Mouse (Mus musculus) Patski (cell line): Measurements from ENCODE around the gene Zdhhc23. TPM values are rescaled to one million over a fixed set of nuclear protein-coding genes. Genes with fewer than 3 reads are reported as not detected.

Experiments
- ATAC-seq: fragments of 100-300 bp; one replicate; pipeline ENCODE4 v1.8.0; 2021
- CTCF ChIA-PET: fragments of 350-600 bp; sonication (Branson Sonifier 250); formaldehyde crosslinking; loops from one replicate; lab custom pipeline; 2022; ENCODE audit warnings: inconsistent platforms; lab: Charles Lee
- POLR2A ChIA-PET: fragments of 350-600 bp; sonication (Branson Sonifier 250); formaldehyde crosslinking; loops from one replicate; lab custom pipeline; 2022; ENCODE audit warnings: antibody characterized with exemption, inconsistent platforms; lab: Charles Lee
- DNase-seq: peaks from one replicate; pipeline ENCODE4 v3.0.0-alpha.2; 2011; ENCODE audit warnings: low read depth, low spot score
- H3K27me3 ChIP-seq: fragments of 371-371 bp; one replicate; pipeline ENCODE4 v1.5.1; 2021
- CTCF ChIP-seq: fragments of 100-300 bp; IDR thresholded peaks from one replicate; pipeline ENCODE4 v1.5.1; 2021
- in situ Hi-C: fragments of 300-500 bp; cut with MboI; formaldehyde crosslinking; loops from 3 replicates; pipeline ENCODE4 v1.11.1; 2018; ENCODE audit warnings: low pct_unique_long_range_greater_than_20kb, mixed read lengths
- polyA plus RNA-seq: library from polyadenylated mRNA; unstranded; gene quantifications from one replicate; pipeline ENCODE4 v1.2.3, GENCODE M21; 2021

Zdhhc23 gene
- polyA plus RNA-seq, 1 experiment from 2014 or later, result 2.2 TPM

- CTCF ChIA-PET, result no interaction called here
- in situ Hi-C loops, result no loop called here
Observed at GRCm38 (mm10) chr16:43970426-43970825, 9.2 kb downstream of the Zdhhc23 start.

DNA sequence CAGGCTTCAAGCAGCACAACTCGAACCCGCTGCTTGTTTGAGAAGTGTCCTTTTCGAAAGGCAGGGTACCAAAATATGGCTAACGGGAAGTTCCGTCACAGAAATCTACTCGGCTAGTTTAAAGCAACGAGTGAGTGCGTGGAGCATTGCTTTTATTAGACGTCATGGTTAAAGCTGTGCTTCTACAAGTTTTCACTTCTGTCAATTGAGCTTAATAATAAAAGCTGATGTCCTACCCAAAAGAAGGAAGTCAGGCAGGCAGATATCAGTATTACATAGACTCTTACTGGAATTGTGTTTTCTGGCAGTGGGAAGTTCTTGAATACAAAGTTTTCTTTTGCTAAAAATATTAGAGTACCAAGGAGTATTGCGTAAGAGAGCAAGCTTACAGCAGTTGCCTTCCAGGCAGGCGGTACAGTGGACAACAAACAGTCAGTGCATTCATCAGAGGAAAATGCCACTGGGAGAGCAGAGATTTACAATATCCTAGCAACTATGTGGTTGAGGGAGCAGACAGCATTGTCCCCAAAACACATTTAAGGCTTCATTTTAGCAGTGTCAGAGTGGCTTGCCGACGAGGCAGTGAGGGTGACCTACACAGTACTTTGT is 13.7 kb downstream of the Zdhhc23 start:
- DNase-seq (no peak), ATAC-seq (no peak)
- no peak for TF ChIP-seq CTCF
- in situ Hi-C loops, result no loop called here
- no peaks in the 10 kb centered on the region for H3K27me3 ChIP-seq
- CTCF ChIA-PET, result interaction anchor here (1.5 kb wide), 1 partner anchor 35 kb away, joined by 3 read pairs; no protein-coding TSS in a partner anchor
- POLR2A ChIA-PET, result interaction anchor here (0.7 kb wide), 1 partner anchor 16 kb away, joined by 3 read pairs; no protein-coding TSS in a partner anchor

More at GRCm38 (mm10) chr16:43970426-43970825, 9.2 kb downstream of the Zdhhc23 start:
- no peak for TF ChIP-seq CTCF
- no peak for DNase-seq
- H3K27me3 ChIP-seq, result no peaks in the 10 kb centered on the region
- no peak for ATAC-seq
- POLR2A ChIA-PET, result no interaction called here

DNA sequence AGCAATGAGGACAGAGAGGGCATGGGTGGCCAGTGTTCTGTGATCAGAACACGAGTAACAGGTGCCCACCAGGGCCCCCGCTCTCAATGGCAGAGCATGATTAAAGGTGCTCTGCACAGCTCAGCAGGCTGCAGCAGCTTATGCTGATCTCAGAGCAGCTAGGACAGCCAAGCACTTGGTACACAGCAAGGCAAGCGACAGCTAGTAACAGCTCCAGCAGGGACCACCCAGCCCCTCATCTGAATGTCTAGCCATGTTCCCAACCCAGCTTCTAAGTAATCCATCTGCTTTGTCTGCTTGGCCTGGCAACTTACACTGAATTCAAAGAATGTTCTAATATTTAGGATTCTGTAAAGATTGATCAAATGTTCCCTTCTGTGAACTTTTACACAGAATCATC is 15.8 kb downstream of the Zdhhc23 start:
- ATAC-seq (no peak), DNase-seq (no peak)
- no peaks in the 10 kb centered on the region for H3K27me3 ChIP-seq
- POLR2A ChIA-PET, result no interaction called here
- TF ChIP-seq CTCF, result no peak
- in situ Hi-C loops, result no loop called here
- CTCF ChIA-PET, result interaction anchor here (2.3 kb wide), 1 partner anchor 19 kb away, joined by 5 read pairs; no protein-coding TSS in a partner anchor

DNA sequence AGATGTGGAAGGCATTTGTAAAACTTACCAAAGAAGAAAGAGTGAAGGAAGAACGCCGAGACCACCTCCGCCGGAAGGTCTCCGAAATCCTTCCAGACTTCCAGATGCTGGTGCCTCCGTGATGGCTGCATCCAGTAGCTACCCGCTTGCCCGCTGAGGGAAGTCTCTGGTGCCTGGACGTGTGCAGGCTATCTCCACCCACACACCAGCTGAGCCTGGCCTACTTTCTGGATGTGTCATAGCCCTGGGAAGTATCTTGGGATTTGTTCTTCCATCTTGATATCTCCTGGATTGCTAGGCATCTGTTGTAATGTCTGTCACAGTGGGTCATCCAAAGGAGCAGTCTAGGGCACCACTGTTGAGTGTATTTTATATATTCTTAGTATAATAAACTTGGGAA is 16.3 kb downstream of the Zdhhc23 start:
- ChIA-PET CTCF (interaction anchor here (1.1 to 2.3 kb wide), 2 partner anchors 20 to 96 kb away, joined by 3 to 5 read pairs; no protein-coding TSS in a partner anchor), POLR2A (no interaction called here)
- in situ Hi-C loops, result no loop called here

DNA sequence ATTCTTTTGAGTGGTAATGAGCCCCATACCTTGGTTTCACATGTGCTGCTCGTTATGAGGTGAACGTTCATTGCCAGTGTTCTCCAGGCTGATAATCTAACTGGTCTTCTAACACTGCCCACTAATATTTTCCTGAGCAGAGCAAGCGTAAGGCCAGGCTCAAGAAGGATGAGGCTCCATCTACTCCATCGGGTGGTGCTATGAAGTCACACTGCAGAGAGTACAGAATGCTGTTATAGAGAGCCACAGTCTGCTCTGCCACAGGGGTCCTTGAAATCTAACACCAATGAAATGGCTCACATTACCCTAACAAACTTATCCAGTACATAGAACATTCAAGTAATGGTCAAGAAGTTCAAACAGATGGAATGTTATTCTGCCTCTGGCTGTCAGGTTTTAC is 21.6 kb downstream of the Zdhhc23 start:
- ATAC-seq (no peak), DNase-seq (no peak)
- no peaks in the 10 kb centered on the region for H3K27me3 ChIP-seq
- CTCF ChIA-PET, result no interaction called here
- in situ Hi-C loops, result no loop called here
- no peak for TF ChIP-seq CTCF
- POLR2A ChIA-PET, result no interaction called here

More for the DNA sequence above, 16.3 kb downstream of the Zdhhc23 start:
- no peak for TF ChIP-seq CTCF
- ATAC-seq (no peak), DNase-seq (no peak)
- H3K27me3 ChIP-seq, result no peaks in the 10 kb centered on the region

GRCm38 (mm10) chr16:43954913-43955312 is 24.7 kb downstream of the Zdhhc23 start:
- ATAC-seq (no peak), DNase-seq (no peak)
- ChIA-PET CTCF (no interaction called here), POLR2A (no interaction called here)
- no peak for TF ChIP-seq CTCF
- H3K27me3 ChIP-seq, result no peaks in the 10 kb centered on the region
- in situ Hi-C loops, result no loop called here

DNA sequence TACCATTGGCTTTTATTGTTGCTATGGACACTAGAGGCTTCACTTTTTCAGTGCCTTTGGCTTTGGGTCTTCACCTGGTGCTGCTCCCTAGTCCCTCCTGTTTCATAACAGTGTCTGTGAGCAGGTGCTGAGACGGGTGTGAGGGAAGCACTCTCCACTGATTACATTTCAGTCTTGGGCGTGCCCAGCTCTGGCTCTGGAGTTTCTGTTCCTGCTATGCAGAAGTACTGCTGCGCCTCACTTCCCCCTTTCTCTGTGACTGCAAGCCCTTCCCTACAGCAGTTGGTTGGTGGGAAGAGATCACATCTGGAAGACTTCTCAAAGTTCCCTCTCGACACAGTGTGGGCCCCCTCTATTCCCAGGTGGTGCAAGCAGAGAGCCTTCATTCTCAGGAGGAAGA is 28.0 kb downstream of the Zdhhc23 start:
- no peak for DNase-seq
- ChIA-PET CTCF (no interaction called here), POLR2A (no interaction called here)
- in situ Hi-C loops, result no loop called here
- H3K27me3 ChIP-seq, result no peaks in the 10 kb centered on the region
- no peak for ATAC-seq
- TF ChIP-seq CTCF, result no peak

DNA sequence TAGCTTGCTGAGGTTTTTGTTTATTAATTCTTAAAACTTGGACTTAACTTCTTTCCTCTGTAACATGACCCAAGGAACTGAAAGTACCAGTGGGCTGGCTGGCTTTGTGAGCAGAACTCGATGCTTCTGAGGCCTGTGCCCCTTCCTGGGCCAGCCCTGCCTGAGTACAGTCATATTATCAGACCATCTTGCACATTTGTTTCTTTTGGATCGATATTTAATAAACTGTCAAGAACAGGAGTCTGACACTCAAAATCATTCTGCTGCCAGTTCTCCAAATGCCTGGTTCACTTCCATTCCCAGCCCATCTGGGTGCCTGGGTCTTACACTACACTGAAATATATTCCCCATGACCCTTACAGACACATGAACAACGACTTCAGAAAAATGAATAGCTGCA is 33.7 kb downstream of the Zdhhc23 start:
- H3K27me3 ChIP-seq, result no peaks in the 10 kb centered on the region
- ATAC-seq (no peak), DNase-seq (no peak)
- in situ Hi-C loops, result no loop called here
- no peak for TF ChIP-seq CTCF
- ChIA-PET POLR2A (no interaction called here), CTCF (interaction anchor here (4.0 kb wide), 1 partner anchor 11 kb away, joined by 16 read pairs; no protein-coding TSS in a partner anchor)

- H3K27me3 ChIP-seq, result no peaks in the 10 kb centered on the region
- in situ Hi-C loops, result no loop called here
- DNase-seq, result no peak
- CTCF ChIA-PET, result interaction anchor here (4.0 kb wide), 1 partner anchor 11 kb away, joined by 16 read pairs; no protein-coding TSS in a partner anchor
- no peak for ATAC-seq
- no peak for TF ChIP-seq CTCF
- POLR2A ChIA-PET, result interaction anchor here (1.0 kb wide), 1 partner anchor 10 kb away, joined by 3 read pairs; no protein-coding TSS in a partner anchor
Observed at GRCm38 (mm10) chr16:43945351-43945750, 34.2 kb downstream of the Zdhhc23 start.

- H3K27me3 ChIP-seq, result no peaks in the 10 kb centered on the region
- no peak for ATAC-seq
- ChIA-PET CTCF (interaction anchor here (0.7 to 1.9 kb wide), 2 partner anchors 10 to 118 kb away, joined by 4 to 6 read pairs; no protein-coding TSS in a partner anchor), POLR2A (no interaction called here)
- in situ Hi-C loops, result no loop called here
- TF ChIP-seq CTCF, result no peak
- DNase-seq, result no peak
Observed at GRCm38 (mm10) chr16:43940846-43941245, 38.7 kb downstream of the Zdhhc23 start.

DNA sequence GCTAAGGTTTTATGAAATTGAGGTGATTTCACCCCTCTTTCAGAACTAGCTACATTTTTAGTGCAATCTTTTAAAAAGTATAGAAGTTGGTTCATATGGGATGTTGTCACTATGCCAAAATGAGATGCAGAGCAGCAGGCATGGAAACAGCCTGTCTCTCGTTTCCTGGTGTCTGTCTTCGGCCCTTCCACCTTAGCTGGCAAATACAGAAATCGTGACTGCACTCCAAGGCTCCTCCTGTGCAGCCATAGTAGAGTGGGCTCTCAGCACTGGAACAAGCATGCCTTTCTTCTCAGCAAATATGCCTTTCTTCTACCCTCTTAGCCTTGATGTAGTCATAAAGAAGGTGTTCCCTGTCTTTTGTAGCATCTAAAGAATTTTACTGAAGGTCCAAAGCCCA is 43.7 kb downstream of the Zdhhc23 start:
- CTCF ChIA-PET, result interaction anchor here (0.8 to 2.6 kb wide), 3 partner anchors 8 to 17 kb away, joined by 3 to 16 read pairs (median 4); partner anchors contain the start of gene Qtrt2
- TF ChIP-seq CTCF, result no peak
- no peaks in the 10 kb centered on the region for H3K27me3 ChIP-seq
- DNase-seq (no peak), ATAC-seq (no peak)
- in situ Hi-C loops, result no loop called here
- POLR2A ChIA-PET, result interaction anchor here (1.2 kb wide), 1 partner anchor 9 kb away, joined by 3 read pairs; no protein-coding TSS in a partner anchor
